Mouse (Mus musculus) liver, embryonic 11.5 days (tissue): ENCODE results near the gene Cep95. TPM values are rescaled to one million over a fixed set of nuclear protein-coding genes. Genes with fewer than 3 reads are reported as not detected.

Experiments used
- microRNA-seq: library from miRNA; unstranded; fragments of <30 nt; microRNA quantifications from one replicate; pipeline ENCODE4, GENCODE M21; 2017; ENCODE audit warnings: borderline number of aligned reads
- polyA plus RNA-seq: library from polyadenylated mRNA; unstranded; fragments of >200 nt; fragmentation: Nextera tagmentation; extraction: Ambion mirVana; gene quantifications from 2 replicates; pipeline ENCODE4 v1.2.1, GENCODE M21; 2014

Gene Cep95
- polyA plus RNA-seq, 1 experiment from 2014 or later: 18.6 TPM

Small RNA genes within 50 kb of the gene (microRNA-seq; reads per million reads assigned to microRNA genes)
- gene Gm25994 (not detected), gene Mir3064 (12.7 reads per million, percentile 25 among the genes with 10 or more reads in this experiment)

Other genes starting within 250 kb of the Cep95 start
- 13.4 and 15.9 TPM in 2 replicates for gene Tex2, start 175.8 kb upstream of the Cep95 start, polyA plus RNA-seq
- 17.8 and 18.0 TPM in 2 replicates for gene Pecam1, start 38.6 kb upstream of the Cep95 start, polyA plus RNA-seq
- 2.3 and 2.4 TPM in 2 replicates for gene Milr1, start 38.0 kb upstream of the Cep95 start, polyA plus RNA-seq
- 9.3 and 10.9 TPM in 2 replicates for gene Polg2, start 9.7 kb upstream of the Cep95 start, polyA plus RNA-seq
- gene Ddx5, start 67 bp upstream of the Cep95 start, polyA plus RNA-seq: 288 and 310 TPM in 2 replicates
- 8.7 and 9.6 TPM in 2 replicates for gene Smurf2, start 131.5 kb downstream of the Cep95 start, polyA plus RNA-seq
- gene Kpna2, start 210.3 kb downstream of the Cep95 start, polyA plus RNA-seq: 448 and 517 TPM in 2 replicates
- 1.9 and 2.1 TPM in 2 replicates for gene 1810010H24Rik, start 236.4 kb downstream of the Cep95 start, polyA plus RNA-seq